Mouse (Mus musculus): ENCODE measurements around the gene Peli1. TPM values are rescaled to one million over a fixed set of nuclear protein-coding genes. Genes with fewer than 3 reads are reported as not detected.

The Peli1 gene
- polyA plus RNA-seq, 1 experiment = 25.2 TPM

- TF ChIP-seq CTCF (IDR thresholded peaks at IDR 0.05; ENCODE audit: extremely low read depth, insufficient read depth, insufficient read length, insufficient replicate concordance) (no peak), POLR2A (IDR thresholded peaks at IDR 0.05; ENCODE audit: low read depth, low read length) (no peak)
- WGBS = 77% methylated on average over 7 of the region's 7 CpGs
- DNase-seq (ENCODE audit: low read depth in 1 of 2, low spot score in 2 of 2) = no peak
- H3K4me3 ChIP-seq (ENCODE audit: extremely low read depth, insufficient read depth, insufficient read length) = no peak overlapping the region
- H3K27ac ChIP-seq (ENCODE audit: insufficient read depth, low read length) = no peak overlapping the region
- no peaks in the 10 kb centered on the region for H3K4me1 ChIP-seq (ENCODE audit: control insufficient read depth, insufficient read depth, insufficient read length)
- H3K27me3 ChIP-seq (ENCODE audit: control insufficient read depth, insufficient read depth, low read length) = no peaks in the 10 kb centered on the region
- H3K36me3 ChIP-seq (ENCODE audit: control insufficient read depth, insufficient read depth, low read length) = peaks cover 26% of the 10 kb centered on the region
Measured at GRCm38 (mm10) chr11:21141242-21141641, 50.2 kb downstream of the Peli1 start.

GRCm38 (mm10) chr11:21141755-21142154 lies 50.7 kb downstream of the Peli1 start:
- Histone ChIP-seq H3K27me3 (ENCODE audit: control insufficient read depth, insufficient read depth, low read length) (no peaks in the 10 kb centered on the region), H3K4me3 (ENCODE audit: extremely low read depth, insufficient read depth, insufficient read length) (no peak overlapping the region), H3K27ac (ENCODE audit: insufficient read depth, low read length) (no peak overlapping the region), H3K4me1 (ENCODE audit: control insufficient read depth, insufficient read depth, insufficient read length) (no peaks in the 10 kb centered on the region), H3K36me3 (ENCODE audit: control insufficient read depth, insufficient read depth, low read length) (peaks cover 25% of the 10 kb centered on the region)
- no peak for DNase-seq (ENCODE audit: low read depth in 1 of 2, low spot score in 2 of 2)
- TF ChIP-seq CTCF (IDR thresholded peaks at IDR 0.05; ENCODE audit: extremely low read depth, insufficient read depth, insufficient read length, insufficient replicate concordance) (no peak), POLR2A (IDR thresholded peaks at IDR 0.05; ENCODE audit: low read depth, low read length) (no peak)
- WGBS = 85% methylated on average over 4 of the region's 4 CpGs

- Histone ChIP-seq H3K27ac (ENCODE audit: insufficient read depth, low read length) (no peak overlapping the region), H3K4me1 (ENCODE audit: control insufficient read depth, insufficient read depth, insufficient read length) (no peaks in the 10 kb centered on the region; the same call in 1 of the 2 replicates), H3K36me3 (ENCODE audit: control insufficient read depth, insufficient read depth, low read length) (peaks cover 26% of the 10 kb centered on the region), H3K27me3 (ENCODE audit: control insufficient read depth, insufficient read depth, low read length) (no peaks in the 10 kb centered on the region), H3K4me3 (ENCODE audit: extremely low read depth, insufficient read depth, insufficient read length) (no peak overlapping the region)
- no peak for DNase-seq (ENCODE audit: low read depth in 1 of 2, low spot score in 2 of 2)
- TF ChIP-seq POLR2A (IDR thresholded peaks at IDR 0.05; ENCODE audit: low read depth, low read length) = no peak
- no peak for TF ChIP-seq CTCF (IDR thresholded peaks at IDR 0.05; ENCODE audit: extremely low read depth, insufficient read depth, insufficient read length, insufficient replicate concordance)
- WGBS = 87% methylated on average over 4 of the region's 4 CpGs
Measured at GRCm38 (mm10) chr11:21149476-21149875, 58.4 kb downstream of the Peli1 start.

- TF ChIP-seq POLR2A (IDR thresholded peaks at IDR 0.05; ENCODE audit: low read depth, low read length) (no peak), CTCF (IDR thresholded peaks at IDR 0.05; ENCODE audit: extremely low read depth, insufficient read depth, insufficient read length, insufficient replicate concordance) (no peak)
- peaks cover 27% of the 10 kb centered on the region for H3K36me3 ChIP-seq (ENCODE audit: control insufficient read depth, insufficient read depth, low read length)
Measured at GRCm38 (mm10) chr11:21150316-21150715, 59.2 kb downstream of the Peli1 start.

GRCm38 (mm10) chr11:21151672-21152071 lies 60.6 kb downstream of the Peli1 start:
- peaks cover 24% of the 10 kb centered on the region for H3K36me3 ChIP-seq (ENCODE audit: control insufficient read depth, insufficient read depth, low read length)
- DNase-seq (ENCODE audit: low read depth in 1 of 2, low spot score in 2 of 2) = no peak
- 96% methylated on average over 1 of the region's 1 CpGs for WGBS
- H3K27ac ChIP-seq (ENCODE audit: insufficient read depth, low read length) = no peak overlapping the region
- TF ChIP-seq CTCF (IDR thresholded peaks at IDR 0.05; ENCODE audit: extremely low read depth, insufficient read depth, insufficient read length, insufficient replicate concordance) (no peak), POLR2A (IDR thresholded peaks at IDR 0.05; ENCODE audit: low read depth, low read length) (no peak)
- no peak overlapping the region for H3K4me3 ChIP-seq (ENCODE audit: extremely low read depth, insufficient read depth, insufficient read length)
- H3K4me1 ChIP-seq (ENCODE audit: control insufficient read depth, insufficient read depth, insufficient read length) = no peaks in the 10 kb centered on the region; the same call in 1 of the 2 replicates
- H3K27me3 ChIP-seq (ENCODE audit: control insufficient read depth, insufficient read depth, low read length) = no peaks in the 10 kb centered on the region

More at GRCm38 (mm10) chr11:21150316-21150715, 59.2 kb downstream of the Peli1 start:
- WGBS = 78% methylated on average over 5 of the region's 5 CpGs
- no peak overlapping the region for H3K27ac ChIP-seq (ENCODE audit: insufficient read depth, low read length)
- no peaks in the 10 kb centered on the region; the same call in 1 of the 2 replicates for H3K4me1 ChIP-seq (ENCODE audit: control insufficient read depth, insufficient read depth, insufficient read length)
- no peaks in the 10 kb centered on the region for H3K27me3 ChIP-seq (ENCODE audit: control insufficient read depth, insufficient read depth, low read length)
- DNase-seq (ENCODE audit: low read depth in 1 of 2, low spot score in 2 of 2) = no peak
- H3K4me3 ChIP-seq (ENCODE audit: extremely low read depth, insufficient read depth, insufficient read length) = no peak overlapping the region

GRCm38 (mm10) chr11:21153111-21153510 lies 62.0 kb downstream of the Peli1 start:
- Histone ChIP-seq H3K27me3 (ENCODE audit: control insufficient read depth, insufficient read depth, low read length) (no peaks in the 10 kb centered on the region), H3K27ac (ENCODE audit: insufficient read depth, low read length) (no peak overlapping the region), H3K4me1 (ENCODE audit: control insufficient read depth, insufficient read depth, insufficient read length) (no peaks in the 10 kb centered on the region; the same call in 1 of the 2 replicates), H3K4me3 (ENCODE audit: extremely low read depth, insufficient read depth, insufficient read length) (no peak overlapping the region), H3K36me3 (ENCODE audit: control insufficient read depth, insufficient read depth, low read length) (peaks cover 15% of the 10 kb centered on the region)
- DNase-seq (ENCODE audit: low read depth in 1 of 2, low spot score in 2 of 2) = no peak
- no peak for TF ChIP-seq CTCF (IDR thresholded peaks at IDR 0.05; ENCODE audit: extremely low read depth, insufficient read depth, insufficient read length, insufficient replicate concordance)
- no peak for TF ChIP-seq POLR2A (IDR thresholded peaks at IDR 0.05; ENCODE audit: low read depth, low read length)
- 88% methylated on average over 4 of the region's 4 CpGs for WGBS

- peaks cover 3% of the 10 kb centered on the region; the same call in 1 of the 2 replicates for H3K36me3 ChIP-seq (ENCODE audit: control insufficient read depth, insufficient read depth, low read length)
- no peaks in the 10 kb centered on the region; the same call in 1 of the 2 replicates for H3K4me1 ChIP-seq (ENCODE audit: control insufficient read depth, insufficient read depth, insufficient read length)
- no peaks in the 10 kb centered on the region for H3K27me3 ChIP-seq (ENCODE audit: control insufficient read depth, insufficient read depth, low read length)
- DNase-seq (ENCODE audit: low read depth in 1 of 2, low spot score in 2 of 2) = no peak
- no peak overlapping the region for H3K4me3 ChIP-seq (ENCODE audit: extremely low read depth, insufficient read depth, insufficient read length)
- 86% methylated on average over 4 of the region's 4 CpGs for WGBS
- TF ChIP-seq CTCF (IDR thresholded peaks at IDR 0.05; ENCODE audit: extremely low read depth, insufficient read depth, insufficient read length, insufficient replicate concordance) (no peak), POLR2A (IDR thresholded peaks at IDR 0.05; ENCODE audit: low read depth, low read length) (no peak)
- H3K27ac ChIP-seq (ENCODE audit: insufficient read depth, low read length) = no peak overlapping the region
Measured at GRCm38 (mm10) chr11:21157595-21157994, 66.5 kb downstream of the Peli1 start.

Measured in spleen, adult 2 months (tissue).